Mouse (Mus musculus): ENCODE measurements around the gene Il17a.

DNA sequence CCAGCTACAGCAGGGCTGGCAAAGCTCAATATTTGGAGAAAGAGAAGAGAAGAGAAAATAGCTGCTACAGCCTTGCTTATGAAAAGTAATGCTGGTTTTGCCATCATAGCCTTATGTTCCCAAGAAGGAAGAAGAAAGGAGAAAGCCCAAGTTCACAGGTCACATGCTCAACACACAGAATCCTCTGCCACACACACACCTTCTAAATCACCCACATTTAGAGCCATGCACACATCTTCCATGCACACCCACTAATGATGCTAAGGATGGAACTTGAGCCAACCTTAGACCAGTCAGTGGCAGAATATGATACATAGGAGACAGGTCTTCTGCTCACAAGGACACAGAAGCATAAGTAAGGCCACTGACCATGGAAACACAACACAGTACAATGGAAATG, 47.9 kb upstream of the Il17a start:
- TF ChIP-seq POLR2A (IDR thresholded peaks at IDR 0.05; ENCODE audit: borderline replicate concordance, low read depth, low read length), result no peak
- no peak for TF ChIP-seq CTCF (IDR thresholded peaks at IDR 0.05; ENCODE audit: low read depth, low read length)
